Mouse (Mus musculus): Measurements from ENCODE around the gene Hic2. TPM values are rescaled to one million over a fixed set of nuclear protein-coding genes. Genes with fewer than 3 reads are reported as not detected.

Hic2 gene
- total RNA-seq, 1 experiment from 2014 or later: 2.7 TPM

GRCm38 (mm10) chr16:17276164-17277151 is 43.1 kb downstream of the Hic2 start:
- DNase-seq: peak; percentile 96

- DNase-seq: peak; percentile 57
These were observed 44.2 kb downstream of the Hic2 start for GRCm38 (mm10) chr16:17277342-17278211.

- DNase-seq: peak; percentile 62
These were observed 47.1 kb downstream of the Hic2 start for GRCm38 (mm10) chr16:17280471-17280870.

- DNase-seq: no peak
These were observed 49.8 kb downstream of the Hic2 start for GRCm38 (mm10) chr16:17283151-17283550.

DNA sequence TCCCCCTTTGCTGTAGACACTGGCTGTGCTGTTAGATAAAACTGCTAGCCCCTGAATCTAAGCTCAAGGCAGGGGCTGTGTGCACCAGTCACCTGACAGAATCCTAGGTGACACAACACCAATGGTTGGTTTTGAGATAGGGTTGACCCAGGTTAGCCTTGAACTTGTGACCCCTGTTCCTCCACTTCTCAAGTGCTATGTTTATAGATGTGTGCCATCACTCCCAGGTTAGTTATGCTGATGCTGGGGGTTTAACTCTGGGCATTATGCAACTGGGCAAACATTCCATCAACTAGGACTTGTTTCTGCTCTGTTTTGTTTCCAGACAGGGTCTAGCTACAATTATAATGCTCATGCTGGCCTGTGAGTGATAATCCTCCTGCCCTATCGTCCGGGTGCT is 53.7 kb downstream of the Hic2 start:
- no peak for DNase-seq

DNA sequence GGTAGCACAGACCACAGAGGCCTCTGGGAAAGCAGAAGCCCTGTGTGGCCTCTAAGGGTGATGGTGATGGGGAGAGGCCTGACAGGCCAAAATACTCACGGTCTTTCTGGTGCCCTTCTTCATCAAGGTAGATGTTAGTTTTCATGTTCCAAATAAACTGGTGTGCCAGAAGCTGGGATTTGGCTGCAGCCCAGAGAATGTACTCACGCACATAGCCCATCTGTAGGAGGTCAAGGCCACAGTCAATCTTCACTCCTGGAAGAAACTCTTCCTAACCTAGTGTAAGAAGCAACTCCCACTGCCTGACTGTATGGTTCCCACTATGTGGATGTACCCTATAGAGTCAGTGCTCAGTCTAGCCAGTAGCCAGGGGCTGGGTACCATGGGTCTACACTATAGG is 57.6 kb downstream of the Hic2 start:
- peak; percentile 34 for DNase-seq

DNA sequence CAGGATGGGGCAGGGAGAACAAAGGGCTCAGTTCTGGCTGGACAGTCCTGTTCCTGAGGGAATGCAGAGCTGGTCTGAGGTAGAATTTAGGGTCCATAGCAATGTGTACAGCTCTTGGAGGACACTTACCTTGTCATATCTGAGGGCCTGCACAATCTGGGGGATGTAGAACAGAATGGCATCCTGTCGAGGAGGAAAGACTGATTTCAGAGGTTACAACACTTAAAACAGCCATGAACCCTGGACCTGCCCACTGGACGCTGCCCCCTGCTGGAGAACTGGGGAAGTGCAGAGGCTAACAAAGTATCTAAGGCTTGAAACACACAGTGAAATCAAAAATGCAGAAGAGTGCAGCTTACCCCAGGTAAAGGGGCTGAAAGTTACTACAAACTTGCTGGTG is 59.4 kb downstream of the Hic2 start:
- DNase-seq: peak; percentile 85

DNA sequence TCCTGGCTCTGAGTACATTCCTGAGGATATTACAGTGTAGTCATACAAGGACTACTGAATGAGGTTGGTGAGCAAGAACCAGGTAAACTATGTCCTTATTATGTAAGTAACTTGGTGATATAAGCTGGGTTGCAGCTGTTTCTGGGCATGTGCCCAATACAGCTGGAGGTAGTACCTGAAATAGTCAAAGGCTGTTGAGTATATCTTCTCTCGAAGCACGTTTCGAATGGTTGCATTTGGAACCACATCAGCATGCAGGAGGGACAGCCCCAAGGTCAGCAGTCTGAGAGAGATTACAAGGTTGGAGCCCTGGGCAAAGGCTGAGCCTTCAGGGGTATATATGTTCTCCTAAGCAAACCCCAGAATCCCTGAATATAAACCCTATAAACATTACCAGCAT is 67.4 kb downstream of the Hic2 start:
- no peak for DNase-seq

DNA sequence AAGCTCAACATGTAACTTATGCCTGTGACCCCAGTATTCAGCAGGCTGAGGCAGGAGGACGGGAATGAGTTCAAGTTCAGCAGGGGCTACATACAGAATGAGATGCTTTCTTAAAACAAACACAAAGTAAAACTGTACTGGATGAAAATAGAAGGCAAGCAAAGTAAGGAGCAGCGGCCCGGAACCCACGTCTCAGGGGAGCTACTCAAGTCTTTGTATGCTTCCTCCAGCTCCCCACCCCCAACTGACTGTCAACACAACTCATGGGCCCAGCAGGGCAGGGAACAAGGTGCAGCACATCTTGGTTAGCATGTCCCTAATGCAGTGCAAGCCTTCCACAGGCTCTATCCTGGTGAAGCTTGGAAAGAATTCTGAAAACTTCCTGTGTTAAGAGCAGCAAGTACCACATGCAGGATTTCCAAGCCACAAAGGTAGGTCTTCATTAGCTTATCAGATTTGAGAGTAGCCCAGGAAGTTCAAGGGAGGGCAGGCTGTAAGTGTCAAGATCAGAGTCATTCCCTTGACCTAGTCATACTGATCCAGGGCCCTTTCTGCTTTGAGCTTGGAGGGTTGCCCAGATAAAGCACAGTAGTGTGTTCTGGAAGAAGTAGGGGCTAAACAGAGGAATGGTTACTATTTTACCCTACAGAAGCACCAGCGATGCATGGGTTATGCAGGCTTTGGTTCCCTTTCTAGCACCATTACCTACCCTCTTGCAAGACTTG is 70.3 kb downstream of the Hic2 start:
- DNase-seq: peak; percentile 14

- no peak for DNase-seq
These were observed 74.1 kb downstream of the Hic2 start for GRCm38 (mm10) chr16:17307461-17307860.

DNA sequence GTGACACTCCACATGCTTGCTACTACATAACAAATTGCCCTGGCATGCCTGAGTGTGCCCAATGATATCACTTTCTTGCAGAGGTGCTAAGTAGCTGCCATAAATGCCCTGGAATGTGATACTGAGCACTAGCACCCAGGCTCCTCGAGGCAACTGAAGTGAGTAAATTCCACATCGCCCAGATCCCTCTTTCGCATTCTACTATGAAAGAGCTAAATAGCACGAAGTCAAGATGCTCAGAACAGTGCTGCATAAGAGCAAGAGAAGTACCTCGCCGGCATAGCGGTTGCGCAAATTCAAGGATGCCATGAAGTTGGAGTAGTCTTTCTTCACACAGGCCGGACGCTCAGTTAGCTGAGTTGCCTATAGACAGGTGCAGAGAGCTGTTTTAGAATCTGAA is 75.7 kb downstream of the Hic2 start:
- no peak for DNase-seq

DNA sequence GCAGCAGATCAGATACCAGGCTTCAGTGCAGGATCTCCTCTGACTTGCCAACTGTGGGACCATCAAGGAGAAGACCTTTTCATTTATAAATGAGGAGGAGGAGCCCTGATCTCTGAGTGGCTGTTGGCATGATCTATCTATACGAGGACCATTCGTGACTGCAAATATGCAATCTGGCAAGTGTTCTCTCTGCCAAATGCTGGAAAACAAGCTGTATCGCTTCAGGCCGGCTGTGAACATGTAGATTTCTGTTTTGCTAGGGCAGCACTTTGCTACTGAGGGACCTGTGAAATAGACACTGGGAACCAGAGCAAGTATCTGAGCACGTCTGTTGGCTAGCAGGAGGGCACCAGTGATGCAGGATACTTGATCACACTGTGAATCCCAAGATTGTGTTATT is 79.2 kb downstream of the Hic2 start:
- DNase-seq: no peak

Other genes starting within 250 kb of the Hic2 start
- gene Ypel1, start 163.9 kb upstream of the Hic2 start, total RNA-seq (2021): 5.2 and 5.3 TPM in 2 replicates
- gene Ppil2, start 122.3 kb upstream of the Hic2 start, total RNA-seq (2021): 84.2 and 97.6 TPM in 2 replicates
- 2.4 and 3.5 TPM in 2 replicates for gene 2610318N02Rik, start 108.4 kb upstream of the Hic2 start, total RNA-seq (2021)
- 21.0 and 23.8 TPM in 2 replicates for gene Sdf2l1, start 101.2 kb upstream of the Hic2 start, total RNA-seq (2021)
- 3.4 and 4.1 TPM in 2 replicates for gene Ydjc, start 89.0 kb upstream of the Hic2 start, total RNA-seq (2021)
- gene Ccdc116, start 86.3 kb upstream of the Hic2 start, total RNA-seq (2021): 0.45 TPM in 1 of 2 replicates, not detected in the other
- gene Ube2l3, start 30.9 kb upstream of the Hic2 start, total RNA-seq (2021): 190 and 193 TPM in 2 replicates
- gene Rimbp3, start 25.0 kb upstream of the Hic2 start, total RNA-seq (2021): 0.07 and 0.08 TPM in 2 replicates
- gene Tmem191c, start 42.5 kb downstream of the Hic2 start, total RNA-seq (2021): 8.4 and 10.5 TPM in 2 replicates
- gene Serpind1, start 97.8 kb downstream of the Hic2 start, total RNA-seq (2021): 3.7 and 75.0 TPM in 2 replicates
- gene Snap29, start 172.4 kb downstream of the Hic2 start, total RNA-seq (2021): 22.9 TPM in 2 replicates
- gene Pi4ka, start 172.7 kb downstream of the Hic2 start, total RNA-seq (2021): 71.7 and 73.6 TPM in 2 replicates
- 39.1 and 39.9 TPM in 2 replicates for gene Crkl, start 218.4 kb downstream of the Hic2 start, total RNA-seq (2021)

All from adrenal gland, postnatal 14 days (tissue).